Mouse (Mus musculus) testis, adult 2 months (tissue): ENCODE results near the gene Tsx.
"Not testable (repeated sequence)": the region's sequence is repeated elsewhere in the genome, so short reads cannot be mapped to it uniquely, and the experiment has no call there.

Experiments used
- CTCF ChIP-seq: fragments of 200-500 bp; IDR thresholded peaks from 2 replicates; pipeline ENCODE4 v1.5.1; 2012; ENCODE audit warnings: low read depth, mild to moderate bottlenecking, inconsistent platforms, low read length, moderate library complexity; ENCODE audit not compliant: control insufficient read depth, insufficient read depth, insufficient replicate concordance
- POLR2A ChIP-seq: fragments of 200-500 bp; IDR thresholded peaks from 2 replicates; pipeline ENCODE4 v1.6.1; 2012; ENCODE audit warnings: low read depth, mild to moderate bottlenecking, inconsistent platforms, low read length, moderate library complexity; ENCODE audit not compliant: control insufficient read depth

GRCm38 (mm10) chrX:103448429-103448828, 34.2 kb downstream of the Tsx start:
- not testable (repeated sequence) for TF ChIP-seq CTCF, POLR2A
